Mouse (Mus musculus) CH12.LX (cell line): ENCODE measurements around the gene P2ry4. TPM values are rescaled to one million over a fixed set of nuclear protein-coding genes. Genes with fewer than 3 reads are reported as not detected.

Source experiments
- DNase-seq: peaks from one replicate; pipeline ENCODE4 v3.0.0-alpha.2; 2013; ENCODE audit errors: extremely low read depth
- H3K27ac ChIP-seq: 2 replicates; pipeline ENCODE4 v1.5.1; 2012; ENCODE audit warnings: low read depth, mild to moderate bottlenecking, control low read depth, moderate library complexity; ENCODE audit not compliant: insufficient read depth
- H3K27me3 ChIP-seq: replicated peaks from 2 replicates; pipeline ENCODE3; 2012; ENCODE audit warnings: inconsistent platforms
- H3K36me3 ChIP-seq, 2 experiments: replicated peaks in 1 of 2; 2 replicates each; pipeline versions ENCODE3 to v1.6.1; 2012; ENCODE audit warnings: inconsistent platforms in 1 of 2, low read length in 1 of 2, mild to moderate bottlenecking in 1 of 2, mixed read lengths in 1 of 2, moderate library complexity in 1 of 2; ENCODE audit not compliant: control insufficient read depth in 1 of 2, insufficient read depth in 1 of 2
- H3K4me1 ChIP-seq, 2 experiments: 2 replicates each; pipeline ENCODE4 v1.6.1; 2012; ENCODE audit warnings: inconsistent platforms in 1 of 2, moderate library complexity in 1 of 2; ENCODE audit not compliant: insufficient read depth in 2 of 2, control insufficient read depth in 1 of 2
- H3K4me2 ChIP-seq: 2 replicates; pipeline ENCODE4 v1.6.1; 2012; ENCODE audit warnings: low read depth, mild to moderate bottlenecking, control low read depth; ENCODE audit not compliant: poor library complexity, insufficient read depth, severe bottlenecking
- H3K4me3 ChIP-seq, 3 experiments: fragments of 150-350 bp in 1 of 3; sonication (generic) in 1 of 3; replicated peaks in 1 of 3; 2 replicates each; pipeline versions ENCODE3 to v1.5.1; 2011 to 2012; ENCODE audit warnings: low read depth in 2 of 3, low read length in 2 of 3, mild to moderate bottlenecking in 2 of 3, moderate library complexity in 2 of 3, control low read depth in 1 of 3, improper control_type of control experiment in 1 of 3, inconsistent platforms in 1 of 3, mixed read lengths in 1 of 3; ENCODE audit not compliant: poor library complexity in 1 of 3
- H3K79me2 ChIP-seq: replicated peaks from 2 replicates; pipeline ENCODE4 v1.6.1; 2012; ENCODE audit warnings: mild to moderate bottlenecking, moderate library complexity; ENCODE audit not compliant: control insufficient read depth, poor library complexity, insufficient read depth, severe bottlenecking; ENCODE audit errors: extremely low read depth
- H3K9ac ChIP-seq: 2 replicates; pipeline ENCODE4 v1.6.1; 2012; ENCODE audit warnings: low read depth, mild to moderate bottlenecking, control low read depth, moderate library complexity; ENCODE audit not compliant: insufficient read depth
- H3K9me3 ChIP-seq: replicated peaks from 2 replicates; pipeline ENCODE3; 2012; ENCODE audit warnings: low read length, inconsistent platforms, mixed read lengths
- BHLHE40 ChIP-seq: IDR thresholded peaks from 2 replicates; pipeline ENCODE4 v1.6.1; 2011; ENCODE audit warnings: mild to moderate bottlenecking, low read depth, low read length, improper control_type of control experiment
- CHD1 ChIP-seq: IDR thresholded peaks from 2 replicates; pipeline ENCODE4 v1.6.1; 2012; ENCODE audit warnings: low read depth, low read length, improper control_type of control experiment, inconsistent platforms
- CHD2 ChIP-seq: IDR thresholded peaks from 2 replicates; pipeline ENCODE4 v1.6.1; 2011; ENCODE audit warnings: low read length, improper control_type of control experiment
- CTCF ChIP-seq, 2 experiments: IDR thresholded peaks in 1 of 2; conservative IDR thresholded peaks in 1 of 2; 2 replicates each; pipeline ENCODE4 v1.5.1; 2011 to 2012; ENCODE audit warnings: low read depth in 2 of 2, low read length in 2 of 2, improper control_type of control experiment in 1 of 2, inconsistent platforms in 1 of 2, mild to moderate bottlenecking in 1 of 2, moderate library complexity in 1 of 2
- E2F4 ChIP-seq: IDR thresholded peaks from 2 replicates; pipeline ENCODE4 v1.6.1; 2011; ENCODE audit warnings: low read depth, low read length, improper control_type of control experiment; ENCODE audit not compliant: insufficient replicate concordance
- ELF1 ChIP-seq: IDR thresholded peaks from 2 replicates; pipeline ENCODE4 v1.6.1; 2014; ENCODE audit warnings: low read depth, mild to moderate bottlenecking, inconsistent platforms, low read length, improper control_type of control experiment
- IRF4 ChIP-seq: IDR thresholded peaks from 2 replicates; pipeline ENCODE4 v1.6.1; 2014; ENCODE audit warnings: low read depth, mild to moderate bottlenecking, inconsistent platforms, low read length, improper control_type of control experiment
- JUN ChIP-seq: IDR thresholded peaks from 2 replicates; pipeline ENCODE4 v1.6.1; 2011; ENCODE audit warnings: low read depth, mild to moderate bottlenecking, low read length, improper control_type of control experiment, moderate library complexity; ENCODE audit not compliant: insufficient read depth
- KAT2A ChIP-seq: IDR thresholded peaks from 2 replicates; pipeline ENCODE4 v1.6.1; 2012; ENCODE audit warnings: low read length, improper control_type of control experiment, inconsistent platforms; ENCODE audit not compliant: insufficient replicate concordance
- MAFK ChIP-seq: IDR thresholded peaks from 2 replicates; pipeline ENCODE4 v1.6.1; 2011; ENCODE audit warnings: low read length, improper control_type of control experiment; ENCODE audit not compliant: insufficient replicate concordance
- MAX ChIP-seq: IDR thresholded peaks from 2 replicates; pipeline ENCODE4 v1.6.1; 2011; ENCODE audit warnings: low read length, improper control_type of control experiment
- MAZ ChIP-seq: IDR thresholded peaks from 2 replicates; pipeline ENCODE4 v1.6.1; 2012; ENCODE audit warnings: low read depth, mild to moderate bottlenecking, inconsistent platforms, low read length, improper control_type of control experiment, moderate library complexity
- MEF2A ChIP-seq: IDR thresholded peaks from 2 replicates; pipeline ENCODE4 v1.6.1; 2014; ENCODE audit warnings: low read depth, mild to moderate bottlenecking, inconsistent platforms, low read length, improper control_type of control experiment, borderline replicate concordance
- NRF1 ChIP-seq: IDR thresholded peaks from 2 replicates; pipeline ENCODE4 v1.6.1; 2014; ENCODE audit warnings: low read depth, mild to moderate bottlenecking, inconsistent platforms, low read length, improper control_type of control experiment, moderate library complexity
- RCOR1 ChIP-seq: conservative IDR thresholded peaks from 2 replicates; pipeline ENCODE4 v1.6.1; 2012; ENCODE audit warnings: low read depth, mild to moderate bottlenecking, inconsistent platforms, low read length, improper control_type of control experiment
- TBP ChIP-seq: conservative IDR thresholded peaks from 2 replicates; pipeline ENCODE4 v1.6.1; 2011; ENCODE audit warnings: low read depth, low read length, improper control_type of control experiment
- TCF12 ChIP-seq: IDR thresholded peaks from 2 replicates; pipeline ENCODE4 v1.6.1; 2014; ENCODE audit warnings: low read depth, mild to moderate bottlenecking, inconsistent platforms, low read length, improper control_type of control experiment
- USF1 ChIP-seq: IDR thresholded peaks from 2 replicates; pipeline ENCODE4 v1.6.1; 2014; ENCODE audit warnings: low read depth, mild to moderate bottlenecking, inconsistent platforms, low read length, improper control_type of control experiment
- ZKSCAN1 ChIP-seq: IDR thresholded peaks from 2 replicates; pipeline ENCODE4 v1.6.1; 2012; ENCODE audit warnings: low read depth, inconsistent platforms, low read length, improper control_type of control experiment, borderline replicate concordance
- ZMIZ1 ChIP-seq: IDR thresholded peaks from 2 replicates; pipeline ENCODE4 v1.6.1; 2012; ENCODE audit warnings: low read depth, mild to moderate bottlenecking, inconsistent platforms, low read length, improper control_type of control experiment
- ZNF384 ChIP-seq: IDR thresholded peaks from 2 replicates; pipeline ENCODE4 v1.6.1; 2012; ENCODE audit warnings: low read depth, low read length, improper control_type of control experiment, inconsistent platforms
- dilution Hi-C: fragments of 300-500 bp; cut with MboI; formaldehyde crosslinking; loops from 2 replicates; pipeline ENCODE4 v1.14.3; 2020; ENCODE audit warnings: low sequenced_read_pairs; ENCODE audit not compliant: extremely low pct_unique_long_range_greater_than_20kb, extremely low pct_ligation_motif_present
- in situ Hi-C: fragments of 300-500 bp; cut with MboI; formaldehyde crosslinking; loops from 3 replicates; pipeline ENCODE4 v1.14.3; 2019; ENCODE audit warnings: low sequenced_read_pairs, low pct_ligation_motif_present, low pct_unique_long_range_greater_than_20kb, mixed read lengths
- polyA plus RNA-seq: library from polyadenylated mRNA; unstranded; fragments of >175 nt; gene quantifications from 2 replicates; pipeline ENCODE4 v1.2.1, GENCODE M21; 2012; ENCODE audit warnings: low read depth; ENCODE audit not compliant: insufficient read length
- total RNA-seq, 2 experiments: library from RNA; depleted of rRNA; stranded (reverse); fragments of 300-350 nt in 1 of 2; fragments of >200 nt in 1 of 2; gene quantifications; 2 replicates each; pipeline ENCODE4 v1.2.3; 2012 to 2014

The P2ry4 gene
- total and polyA plus RNA-seq, 3 experiments = not detected

DNA sequence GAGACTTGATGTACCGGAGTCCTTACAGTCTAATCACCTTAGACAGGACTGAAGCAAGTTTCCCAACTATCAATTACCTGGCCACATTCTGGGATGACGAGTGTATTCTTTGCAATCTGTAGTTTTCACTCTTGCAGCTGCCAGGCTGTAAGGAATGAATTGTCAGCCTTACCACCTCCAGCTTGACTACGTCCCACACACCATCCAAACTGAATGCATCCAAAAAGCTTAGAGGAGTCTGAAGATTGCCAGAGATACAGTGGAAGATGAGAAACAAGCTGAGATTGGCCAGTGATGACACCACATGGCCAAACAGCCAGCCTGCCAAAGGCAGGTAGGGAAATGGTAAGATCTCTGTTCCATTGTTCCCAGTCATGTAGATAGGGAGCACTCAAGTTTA, 29.0 kb downstream of the P2ry4 start:
- H3K27ac ChIP-seq = no peak overlapping the region
- H3K79me2 ChIP-seq = no peaks in the 10 kb centered on the region
- H3K9me3 ChIP-seq = no peaks in the 10 kb centered on the region
- H3K36me3 ChIP-seq = no peaks in the 10 kb centered on the region
- TF ChIP-seq USF1 (no peak), ZKSCAN1 (no peak), ZNF384 (no peak), KAT2A (no peak), NRF1 (no peak), IRF4 (no peak), CHD1 (no peak), TCF12 (no peak), ZMIZ1 (no peak), MAZ (no peak), MAFK (no peak), BHLHE40 (no peak), MEF2A (no peak)
- TF ChIP-seq, all 38 proteins: peak for 0
- Histone ChIP-seq H3K9ac (no peak overlapping the region), H3K4me1 (no peaks in the 10 kb centered on the region), H3K4me3 (no peak overlapping the region), H3K4me2 (no peak overlapping the region), H3K27me3 (no peaks in the 10 kb centered on the region)
- no peak for DNase-seq
- in situ Hi-C loops (no loop called here), dilution Hi-C loops (no loop called here)

DNA sequence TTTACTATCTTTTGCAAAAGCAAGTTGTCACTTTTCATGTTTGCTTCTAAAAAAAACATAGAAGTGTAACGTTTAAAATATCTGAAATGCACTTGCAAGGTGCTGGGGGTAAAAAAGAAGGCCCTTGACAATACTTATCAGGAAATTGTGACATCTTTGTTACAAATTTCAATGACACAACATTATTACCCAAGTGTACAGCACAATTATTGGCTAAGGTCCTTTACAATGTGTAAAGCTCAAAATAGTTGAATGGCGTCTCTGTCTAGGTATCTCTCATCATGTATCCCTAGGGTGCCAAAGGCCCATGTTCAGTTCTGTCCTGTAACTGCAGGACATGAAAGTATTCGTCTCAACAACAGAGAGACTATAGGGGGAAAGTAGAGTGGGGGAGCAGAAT, 38.6 kb downstream of the P2ry4 start:
- no peak overlapping the region for H3K4me3 ChIP-seq
- no peak overlapping the region for H3K9ac ChIP-seq
- H3K27me3 ChIP-seq = no peaks in the 10 kb centered on the region
- dilution Hi-C loops (no loop called here), in situ Hi-C loops (no loop called here)
- H3K9me3 ChIP-seq = no peaks in the 10 kb centered on the region
- H3K4me1 ChIP-seq = no peaks in the 10 kb centered on the region
- H3K36me3 ChIP-seq = no peaks in the 10 kb centered on the region
- TF ChIP-seq CTCF (conservative IDR thresholded peaks at IDR 0.05 in 1 of 2, IDR thresholded peaks at IDR 0.05 in 1 of 2; ENCODE audit: low read depth in 2 of 2, low read length in 2 of 2) = no peak
- TF ChIP-seq RCOR1 = no peak
- no peak for TF ChIP-seq MAX
- TF ChIP-seq NRF1 = no peak
- no peak for TF ChIP-seq E2F4
- no peak for TF ChIP-seq CHD2
- no peak for TF ChIP-seq JUN
- TF ChIP-seq IRF4 = no peak
- no peak for TF ChIP-seq KAT2A
- TF ChIP-seq TBP = no peak
- no peak for TF ChIP-seq CHD1
- no peak for TF ChIP-seq ELF1
- no peak overlapping the region for H3K27ac ChIP-seq
- H3K79me2 ChIP-seq = no peaks in the 10 kb centered on the region
- H3K4me2 ChIP-seq = no peak overlapping the region
- DNase-seq = no peak

Other genes starting within 250 kb of the P2ry4 start
- gene Otud6a, start 165.9 kb downstream of the P2ry4 start, total RNA-seq (2012; rRNA removed) = not detected in 2 replicates
- gene Otud6a, start 165.9 kb downstream of the P2ry4 start, total RNA-seq (2014; rRNA removed) = not detected in 2 replicates
- not detected in 2 replicates for gene Otud6a, start 165.9 kb downstream of the P2ry4 start, polyA plus RNA-seq
- 0.92 and 1.1 TPM in 2 replicates for gene Awat2, start 152.2 kb downstream of the P2ry4 start, total RNA-seq (2012; rRNA removed)
- gene Awat2, start 152.2 kb downstream of the P2ry4 start, total RNA-seq (2014; rRNA removed) = 1.0 and 2.0 TPM in 2 replicates
- 0.50 and 0.67 TPM in 2 replicates for gene Awat2, start 152.2 kb downstream of the P2ry4 start, polyA plus RNA-seq
- 64.2 and 72.7 TPM in 2 replicates for gene Igbp1, start 100.6 kb downstream of the P2ry4 start, total RNA-seq (2012; rRNA removed)
- gene Igbp1, start 100.6 kb downstream of the P2ry4 start, total RNA-seq (2014; rRNA removed) = 116 and 124 TPM in 2 replicates
- gene Igbp1, start 100.6 kb downstream of the P2ry4 start, polyA plus RNA-seq = 92.6 and 95.0 TPM in 2 replicates
- gene Dgat2l6, start 70.0 kb downstream of the P2ry4 start, total RNA-seq (2012; rRNA removed) = not detected in 2 replicates
- gene Dgat2l6, start 70.0 kb downstream of the P2ry4 start, total RNA-seq (2014; rRNA removed) = 0.07 TPM in 1 of 2 replicates, not detected in the other
- gene Dgat2l6, start 70.0 kb downstream of the P2ry4 start, polyA plus RNA-seq = not detected in 2 replicates
- gene Awat1, start 22.6 kb downstream of the P2ry4 start, total RNA-seq (2012; rRNA removed) = not detected in 2 replicates
- not detected in 2 replicates for gene Awat1, start 22.6 kb downstream of the P2ry4 start, total RNA-seq (2014; rRNA removed)
- gene Awat1, start 22.6 kb downstream of the P2ry4 start, polyA plus RNA-seq = not detected in 2 replicates
- gene Arr3, start 10.6 kb upstream of the P2ry4 start, total RNA-seq (2012; rRNA removed) = not detected in 2 replicates
- not detected in 2 replicates for gene Arr3, start 10.6 kb upstream of the P2ry4 start, total RNA-seq (2014; rRNA removed)
- gene Arr3, start 10.6 kb upstream of the P2ry4 start, polyA plus RNA-seq = not detected in 2 replicates
- 24.0 and 27.1 TPM in 2 replicates for gene Kif4, start 30.9 kb upstream of the P2ry4 start, total RNA-seq (2012; rRNA removed)
- 29.5 and 32.2 TPM in 2 replicates for gene Kif4, start 30.9 kb upstream of the P2ry4 start, total RNA-seq (2014; rRNA removed)
- gene Kif4, start 30.9 kb upstream of the P2ry4 start, polyA plus RNA-seq = 34.6 and 38.8 TPM in 2 replicates
- gene Pdzd11, start 31.7 kb upstream of the P2ry4 start, total RNA-seq (2012; rRNA removed) = 33.8 and 47.0 TPM in 2 replicates
- 77.0 and 78.9 TPM in 2 replicates for gene Pdzd11, start 31.7 kb upstream of the P2ry4 start, total RNA-seq (2014; rRNA removed)
- 62.4 and 77.2 TPM in 2 replicates for gene Pdzd11, start 31.7 kb upstream of the P2ry4 start, polyA plus RNA-seq
- not detected in 2 replicates for gene Gdpd2, start 135.0 kb upstream of the P2ry4 start, total RNA-seq (2012; rRNA removed)
- gene Gdpd2, start 135.0 kb upstream of the P2ry4 start, total RNA-seq (2014; rRNA removed) = not detected in 2 replicates
- 0.09 TPM in 1 of 2 replicates, not detected in the other for gene Gdpd2, start 135.0 kb upstream of the P2ry4 start, polyA plus RNA-seq
- gene Dlg3, start 172.9 kb upstream of the P2ry4 start, total RNA-seq (2012; rRNA removed) = 7.6 and 8.4 TPM in 2 replicates
- gene Dlg3, start 172.9 kb upstream of the P2ry4 start, total RNA-seq (2014; rRNA removed) = 8.3 and 8.7 TPM in 2 replicates
- 12.1 and 13.8 TPM in 2 replicates for gene Dlg3, start 172.9 kb upstream of the P2ry4 start, polyA plus RNA-seq